Mouse (Mus musculus) liver, postnatal 0 days (tissue): ENCODE measurements at regions not wholly inside any gene's neighbourhood (a gene's known extent, or its start where the extent isn't known, plus 50 kb on each side); places are given as distances from the start of the nearest gene placed in this dataset.

Experiments
- ATAC-seq: fragments of 200-750 bp; cut with Nextera tagmentation; 2 replicates; pipeline ENCODE4 v1.8.0; 2017; ENCODE audit warnings: mild to moderate bottlenecking, moderate library complexity
- DNase-seq: peaks from one replicate; pipeline ENCODE4 v3.0.0-alpha.2; 2016
- H3K27ac ChIP-seq: fragments of 300-500 bp; sonication (generic); 2 replicates; pipeline ENCODE4 v1.5.1; 2014; ENCODE audit warnings: antibody characterized with exemption, moderate library complexity, mild to moderate bottlenecking, low read depth
- H3K27me3 ChIP-seq: fragments of 300-500 bp; sonication (generic); 2 replicates; pipeline ENCODE4 v1.6.1; 2014; ENCODE audit warnings: low read length, control low read depth, mixed read lengths; ENCODE audit not compliant: insufficient read depth
- H3K36me3 ChIP-seq: fragments of 300-500 bp; sonication (generic); replicated peaks from 2 replicates; pipeline ENCODE4 v1.6.1; 2014; ENCODE audit warnings: mild to moderate bottlenecking, control low read depth, low read length, moderate library complexity, mixed read lengths; ENCODE audit not compliant: insufficient read depth
- H3K4me1 ChIP-seq: fragments of 300-500 bp; sonication (generic); 2 replicates; pipeline ENCODE4 v1.6.1; 2014; ENCODE audit warnings: antibody characterized with exemption, mild to moderate bottlenecking, control low read depth; ENCODE audit not compliant: insufficient read depth
- H3K4me2 ChIP-seq: fragments of 300-500 bp; sonication (generic); 2 replicates; pipeline ENCODE4 v1.6.1; 2014; ENCODE audit warnings: low read depth, mild to moderate bottlenecking, low read length, moderate library complexity, mixed read lengths
- H3K4me3 ChIP-seq: fragments of 300-500 bp; sonication (generic); 2 replicates; pipeline ENCODE4 v1.5.1; 2014; ENCODE audit warnings: low read depth, low read length
- H3K9ac ChIP-seq: fragments of 300-500 bp; sonication (generic); replicated peaks from 2 replicates; pipeline ENCODE4 v1.6.1; 2014; ENCODE audit warnings: mild to moderate bottlenecking, moderate library complexity
- H3K9me3 ChIP-seq: fragments of 300-500 bp; sonication (generic); 2 replicates; pipeline ENCODE4 v1.6.1; 2016; ENCODE audit warnings: mild to moderate bottlenecking, control low read depth, low read length, mixed read lengths
- CTCF ChIP-seq: sonication (generic); IDR thresholded peaks from 2 replicates; pipeline ENCODE4 v1.5.1; 2016; ENCODE audit warnings: antibody characterized with exemption, low read depth
- EP300 ChIP-seq: IDR thresholded peaks from 2 replicates; pipeline ENCODE4 v1.6.1; 2016; ENCODE audit warnings: antibody characterized with exemption, low read depth, mild to moderate bottlenecking
- WGBS: fragments of 180-500 bp; shearing (Covaris S2); extraction: QIAGEN DNeasy Blood & Tissue Kit; methylation state at CpG from one replicate; pipeline ENCODE4 v1.1.7; 2014; ENCODE audit not compliant: insufficient replicate concordance; 5-methylcytosine and 5-hydroxymethylcytosine counted together

- ATAC-seq (no peak), DNase-seq (no peak)
- no peak overlapping the region for H3K27ac ChIP-seq
- WGBS: 29% methylated on average over 4 of the region's 4 CpGs
- H3K27me3 ChIP-seq: no peaks in the 10 kb centered on the region
- no peak overlapping the region for H3K4me3 ChIP-seq
- TF ChIP-seq CTCF (peak; percentile 71), EP300 (no peak)
- H3K9ac ChIP-seq: no peak overlapping the region
- H3K36me3 ChIP-seq: no peaks in the 10 kb centered on the region
- no peaks in the 10 kb centered on the region for H3K4me1 ChIP-seq
- no peaks in the 10 kb centered on the region for H3K9me3 ChIP-seq
- H3K4me2 ChIP-seq: no peak overlapping the region
Measured at GRCm38 (mm10) chr13:103646035-103646434, 128.4 kb downstream of the Srek1 start.

- Histone ChIP-seq H3K27ac (no peak overlapping the region), H3K9me3 (no peaks in the 10 kb centered on the region), H3K36me3 (no peaks in the 10 kb centered on the region), H3K4me2 (no peak overlapping the region), H3K9ac (no peak overlapping the region), H3K4me3 (no peak overlapping the region), H3K27me3 (no peaks in the 10 kb centered on the region), H3K4me1 (no peaks in the 10 kb centered on the region)
- DNase-seq (peak; percentile 21), ATAC-seq (no peak)
- TF ChIP-seq CTCF (peak; percentile 63), EP300 (no peak)
- WGBS: 69% methylated on average over 6 of the region's 6 CpGs
Measured at GRCm38 (mm10) chr13:103643993-103644722, 130.2 kb downstream of the Srek1 start.

GRCm38 (mm10) chr13:103643486-103643885, 130.9 kb downstream of the Srek1 start:
- Histone ChIP-seq H3K27ac (no peak overlapping the region), H3K4me2 (no peak overlapping the region), H3K9ac (no peak overlapping the region), H3K4me3 (no peak overlapping the region), H3K27me3 (no peaks in the 10 kb centered on the region), H3K9me3 (no peaks in the 10 kb centered on the region), H3K36me3 (no peaks in the 10 kb centered on the region), H3K4me1 (no peaks in the 10 kb centered on the region)
- TF ChIP-seq EP300 (no peak), CTCF (no peak)
- 71% methylated on average over 5 of the region's 5 CpGs for WGBS
- no peak for ATAC-seq
- DNase-seq: no peak

- no peaks in the 10 kb centered on the region for H3K36me3 ChIP-seq
- 52% methylated on average over 10 of the region's 10 CpGs for WGBS
- no peaks in the 10 kb centered on the region for H3K4me1 ChIP-seq
- TF ChIP-seq CTCF (no peak), EP300 (no peak)
- no peak overlapping the region for H3K9ac ChIP-seq
- no peak overlapping the region for H3K4me2 ChIP-seq
- H3K27ac ChIP-seq: no peak overlapping the region
- no peak overlapping the region for H3K4me3 ChIP-seq
- no peaks in the 10 kb centered on the region for H3K27me3 ChIP-seq
- DNase-seq: no peak
- ATAC-seq: no peak
- H3K9me3 ChIP-seq: no peaks in the 10 kb centered on the region
Measured at GRCm38 (mm10) chr13:103642542-103643375, 131.6 kb downstream of the Srek1 start.

- Histone ChIP-seq H3K4me1 (no peaks in the 10 kb centered on the region), H3K9ac (no peak overlapping the region), H3K4me3 (no peak overlapping the region), H3K4me2 (no peak overlapping the region), H3K27ac (no peak overlapping the region), H3K27me3 (no peaks in the 10 kb centered on the region), H3K9me3 (no peaks in the 10 kb centered on the region), H3K36me3 (no peaks in the 10 kb centered on the region)
- DNase-seq: no peak
- TF ChIP-seq CTCF (no peak), EP300 (no peak)
- ATAC-seq: no peak
Measured at GRCm38 (mm10) chr13:103638038-103638437, 136.4 kb downstream of the Srek1 start.

- H3K4me1 ChIP-seq: no peaks in the 10 kb centered on the region
- no peak for ATAC-seq
- H3K27ac ChIP-seq: no peak overlapping the region
- no peaks in the 10 kb centered on the region for H3K36me3 ChIP-seq
- no peak overlapping the region for H3K9ac ChIP-seq
- TF ChIP-seq CTCF (no peak), EP300 (no peak)
- no peak for DNase-seq
- H3K9me3 ChIP-seq: no peaks in the 10 kb centered on the region
- no peaks in the 10 kb centered on the region for H3K27me3 ChIP-seq
- no peak overlapping the region for H3K4me3 ChIP-seq
- 67% methylated on average over 3 of the region's 3 CpGs for WGBS
- no peak overlapping the region for H3K4me2 ChIP-seq
Measured at GRCm38 (mm10) chr13:103637414-103637813, 137.0 kb downstream of the Srek1 start.
